Mouse (Mus musculus): ENCODE data around the gene Ssr2.

DNA sequence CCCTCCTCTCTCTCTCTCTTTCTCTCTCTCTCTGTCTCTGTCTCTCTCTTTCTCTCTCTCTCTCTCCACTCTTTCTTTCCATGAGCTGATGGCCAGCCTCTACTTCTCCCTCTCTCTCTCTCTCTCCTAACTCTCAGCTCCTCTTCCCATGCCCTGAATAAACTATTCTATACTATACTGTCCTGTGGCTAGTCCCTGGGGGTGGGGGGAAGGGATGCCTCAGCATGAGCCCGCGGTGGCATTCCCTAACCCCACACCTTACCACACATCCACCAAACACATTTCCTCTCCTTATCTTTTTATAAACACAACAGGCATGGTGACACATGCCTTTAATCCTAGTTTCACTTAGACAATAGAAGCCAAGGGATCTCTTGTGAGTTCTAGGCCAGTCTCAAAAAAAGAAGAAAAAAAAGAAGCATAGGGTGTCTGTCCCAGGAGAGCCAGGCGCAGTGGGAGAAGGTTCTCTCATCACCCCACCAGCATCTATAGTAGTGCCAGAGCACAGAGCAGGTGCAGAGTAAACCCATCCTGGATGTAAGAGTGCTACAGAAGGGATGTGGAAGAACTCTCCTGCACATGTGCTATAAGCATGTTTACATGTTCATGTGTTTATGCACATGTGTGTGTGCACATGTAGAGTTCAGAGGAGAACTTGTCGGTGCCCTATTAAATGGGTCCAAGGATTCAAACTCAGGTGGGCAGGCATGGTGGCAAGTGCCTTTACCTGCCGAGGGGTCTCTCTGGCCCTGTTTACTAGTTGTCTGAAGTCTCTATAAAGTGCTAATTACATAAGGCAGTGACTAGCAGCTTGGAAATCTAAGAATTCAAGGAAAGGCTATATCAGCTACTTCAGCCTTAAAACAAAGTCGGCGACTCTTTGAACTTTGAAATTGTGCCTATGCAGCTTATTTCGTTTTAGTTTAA lies 3.1 kb downstream of the Ssr2 start:
- TF ChIP-seq ZNF384 (IDR thresholded peaks at IDR 0.05; ENCODE audit: low read depth, low read length) = no peak
- no peak for TF ChIP-seq ZC3H11A (IDR thresholded peaks at IDR 0.05; ENCODE audit: borderline replicate concordance, low read depth, low read length)
- TF ChIP-seq MAFK (IDR thresholded peaks at IDR 0.05; ENCODE audit: insufficient read depth, low read depth, low read length) = no peak
- no peak for TF ChIP-seq CHD2 (IDR thresholded peaks at IDR 0.05; ENCODE audit: low read depth, low read length)
- no peak for TF ChIP-seq HCFC1 (IDR thresholded peaks at IDR 0.05; ENCODE audit: borderline replicate concordance, insufficient read depth, low read length)

Data from ES-E14 (cell line).